Mouse (Mus musculus) forebrain, embryonic 11.5 days (tissue): ENCODE results near the gene Ddah2. TPM values are rescaled to one million over a fixed set of nuclear protein-coding genes. Genes with fewer than 3 reads are reported as not detected.

ENCODE experiments used
- ATAC-seq: fragments of 200-750 bp; cut with Nextera tagmentation; replicated peaks from 2 replicates; pipeline ENCODE4 v1.8.0; 2017; ENCODE audit warnings: moderate TSS enrichment; ENCODE audit not compliant: low FRiP score
- DNase-seq: peaks from one replicate; pipeline ENCODE4 v3.0.0-alpha.2; 2017; ENCODE audit warnings: low spot score
- H3K27ac ChIP-seq: fragments of 300-500 bp; sonication (generic); 2 replicates; pipeline ENCODE4 v1.5.1; 2014; ENCODE audit warnings: low read depth, low read length
- H3K27me3 ChIP-seq: fragments of 300-500 bp; sonication (generic); 2 replicates; pipeline ENCODE4 v1.6.1; 2014; ENCODE audit warnings: mild to moderate bottlenecking, low read length, mixed read lengths; ENCODE audit not compliant: control insufficient read depth, insufficient read depth
- H3K36me3 ChIP-seq: fragments of 300-500 bp; sonication (generic); 2 replicates; pipeline ENCODE4 v1.6.1; 2014; ENCODE audit warnings: mild to moderate bottlenecking, low read length, moderate library complexity, mixed read lengths; ENCODE audit not compliant: control insufficient read depth, insufficient read depth
- H3K4me1 ChIP-seq: fragments of 300-500 bp; sonication (generic); replicated peaks from 2 replicates; pipeline ENCODE4 v1.6.1; 2014; ENCODE audit warnings: low read length, mixed read lengths; ENCODE audit not compliant: control insufficient read depth, insufficient read depth
- H3K4me2 ChIP-seq: fragments of 300-500 bp; sonication (generic); 2 replicates; pipeline ENCODE4 v1.6.1; 2014; ENCODE audit warnings: low read depth, mild to moderate bottlenecking, low read length, moderate library complexity, mixed read lengths; ENCODE audit not compliant: severe bottlenecking
- H3K4me3 ChIP-seq: fragments of 300-500 bp; sonication (generic); 2 replicates; pipeline ENCODE4 v1.5.1; 2014; ENCODE audit warnings: low read depth, low read length
- H3K9ac ChIP-seq: fragments of 300-500 bp; sonication (generic); 2 replicates; pipeline ENCODE4 v1.6.1; 2014; ENCODE audit warnings: low read length
- H3K9me3 ChIP-seq: fragments of 300-500 bp; sonication (generic); 2 replicates; pipeline ENCODE4 v1.6.1; 2016; ENCODE audit warnings: low read length, mixed read lengths; ENCODE audit not compliant: control insufficient read depth
- WGBS: fragments of 180-500 bp; shearing (Covaris S2); extraction: QIAGEN DNeasy Blood & Tissue Kit; methylation state at CpG from one replicate; pipeline ENCODE4 v1.1.7; 2014; 5-methylcytosine and 5-hydroxymethylcytosine counted together
- polyA plus RNA-seq: library from polyadenylated mRNA; unstranded; fragments of >200 nt; fragmentation: Nextera tagmentation; extraction: Ambion mirVana; gene quantifications from 2 replicates; pipeline ENCODE4 v1.2.1, GENCODE M21; 2014

The Ddah2 gene
- polyA plus RNA-seq, 1 experiment from 2014 or later: 489 TPM

DNA sequence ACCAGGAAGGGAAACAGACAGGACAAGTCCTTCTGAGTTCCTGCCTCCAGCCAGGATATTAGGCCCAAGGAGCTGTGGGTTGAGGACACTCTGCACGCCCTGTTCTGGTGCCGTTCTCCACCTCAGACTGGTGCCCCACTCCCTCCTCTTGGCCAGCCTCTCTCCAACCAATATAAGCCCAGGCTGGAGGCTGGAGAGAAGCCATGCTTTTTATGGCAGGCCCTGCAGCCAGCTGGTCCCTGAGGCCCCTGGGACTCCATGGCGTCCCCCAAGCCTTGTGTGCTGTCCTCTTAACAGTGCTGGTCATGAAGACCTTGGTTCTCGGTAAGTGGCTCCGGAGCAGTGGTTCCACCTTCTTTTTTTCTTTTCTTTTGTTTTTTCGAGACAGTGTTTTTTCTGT is 49.3 kb downstream of the Ddah2 start, which contains the start of gene Ly6g5c:
TSS of gene Ly6g5c (plus strand) at position 183 of the 400 bp plus-strand sequence.
- Histone ChIP-seq H3K4me1 (no peaks in the 10 kb centered on the region), H3K9me3 (no peaks in the 10 kb centered on the region), H3K9ac (no peak within 1 kb of the TSS), H3K4me2 (no peak within 1 kb of the TSS), H3K27me3 (no peaks in the 10 kb centered on the region), H3K27ac (no peak within 1 kb of the TSS), H3K36me3 (no peaks in the 10 kb centered on the region; the same call in 1 of the 2 replicates), H3K4me3 (no peak within 1 kb of the TSS)
- 90% methylated on average over 6 of the region's 6 CpGs for WGBS
- DNase-seq (no peak), ATAC-seq (no peak)

Other genes starting within 250 kb of the Ddah2 start
- 26.3 and 28.3 TPM in 2 replicates for gene Stk19, start 222.1 kb upstream of the Ddah2 start, polyA plus RNA-seq
- gene Dxo, start 222.0 kb upstream of the Ddah2 start, polyA plus RNA-seq: 78.5 and 84.9 TPM in 2 replicates
- gene Skiv2l, start 208.8 kb upstream of the Ddah2 start, polyA plus RNA-seq: 53.1 and 55.1 TPM in 2 replicates
- 143 and 144 TPM in 2 replicates for gene Nelfe, start 208.6 kb upstream of the Ddah2 start, polyA plus RNA-seq
- gene Cfb, start 196.5 kb upstream of the Ddah2 start, polyA plus RNA-seq: 2.6 and 3.3 TPM in 2 replicates
- gene Zbtb12, start 179.6 kb upstream of the Ddah2 start, polyA plus RNA-seq: 2.1 and 2.8 TPM in 2 replicates
- not detected in 2 replicates for gene Gm20547, start 177.0 kb upstream of the Ddah2 start, polyA plus RNA-seq
- gene C2, start 160.8 kb upstream of the Ddah2 start, polyA plus RNA-seq: 1.1 and 1.7 TPM in 2 replicates
- 90.4 and 96.8 TPM in 2 replicates for gene Ehmt2, start 160.6 kb upstream of the Ddah2 start, polyA plus RNA-seq
- gene Slc44a4, start 144.6 kb upstream of the Ddah2 start, polyA plus RNA-seq: not detected in 2 replicates
- 12.8 and 13.4 TPM in 2 replicates for gene Neu1, start 127.8 kb upstream of the Ddah2 start, polyA plus RNA-seq
- 0.24 TPM in 1 of 2 replicates, not detected in the other for gene Hspa1b, start 99.8 kb upstream of the Ddah2 start, polyA plus RNA-seq
- gene Gm20481, start 89.1 kb upstream of the Ddah2 start, polyA plus RNA-seq: not detected in 2 replicates
- 1.6 TPM in 2 replicates for gene Hspa1a, start 86.9 kb upstream of the Ddah2 start, polyA plus RNA-seq
- gene Hspa1l, start 86.3 kb upstream of the Ddah2 start, polyA plus RNA-seq: 1.7 and 1.8 TPM in 2 replicates
- gene Lsm2, start 77.2 kb upstream of the Ddah2 start, polyA plus RNA-seq: 288 and 292 TPM in 2 replicates
- 169 and 174 TPM in 2 replicates for gene Vars, start 58.0 kb upstream of the Ddah2 start, polyA plus RNA-seq
- gene Vwa7, start 42.5 kb upstream of the Ddah2 start, polyA plus RNA-seq: 0.15 and 0.27 TPM in 2 replicates
- 4.0 and 4.1 TPM in 2 replicates for gene Sapcd1, start 31.0 kb upstream of the Ddah2 start, polyA plus RNA-seq
- 5.8 and 7.9 TPM in 2 replicates for gene Msh5, start 12.3 kb upstream of the Ddah2 start, polyA plus RNA-seq
- gene Clic1, start 9.1 kb upstream of the Ddah2 start, polyA plus RNA-seq: 67.7 and 74.5 TPM in 2 replicates
- 0.20 TPM in 1 of 2 replicates, not detected in the other for gene Ly6g6c, start 6.4 kb downstream of the Ddah2 start, polyA plus RNA-seq
- 1.3 and 1.6 TPM in 2 replicates for gene Mpig6b, start 7.1 kb downstream of the Ddah2 start, polyA plus RNA-seq
- 0.39 and 0.57 TPM in 2 replicates for gene Ly6g6e, start 17.9 kb downstream of the Ddah2 start, polyA plus RNA-seq
- 1.7 and 1.8 TPM in 2 replicates for gene Ly6g6d, start 19.0 kb downstream of the Ddah2 start, polyA plus RNA-seq
- 0.72 and 0.88 TPM in 2 replicates for gene Ly6g6f, start 26.6 kb downstream of the Ddah2 start, polyA plus RNA-seq
- gene Abhd16a, start 30.2 kb downstream of the Ddah2 start, polyA plus RNA-seq: 52.6 and 53.8 TPM in 2 replicates
- gene Ly6g5c, start 49.2 kb downstream of the Ddah2 start, polyA plus RNA-seq: not detected in 2 replicates
- 1.4 and 1.9 TPM in 2 replicates for gene Ly6g5b, start 56.4 kb downstream of the Ddah2 start, polyA plus RNA-seq
- 29.5 and 33.7 TPM in 2 replicates for gene Gpank1, start 62.4 kb downstream of the Ddah2 start, polyA plus RNA-seq
- 296 and 297 TPM in 2 replicates for gene Csnk2b, start 63.0 kb downstream of the Ddah2 start, polyA plus RNA-seq
- 8.6 and 8.7 TPM in 2 replicates for gene D17H6S53E, start 67.3 kb downstream of the Ddah2 start, polyA plus RNA-seq
- gene Apom, start 73.0 kb downstream of the Ddah2 start, polyA plus RNA-seq: 0.64 and 0.88 TPM in 2 replicates
- gene Bag6, start 76.1 kb downstream of the Ddah2 start, polyA plus RNA-seq: 96.6 and 100 TPM in 2 replicates
- 277 and 281 TPM in 2 replicates for gene Prrc2a, start 105.9 kb downstream of the Ddah2 start, polyA plus RNA-seq
- gene Aif1, start 117.0 kb downstream of the Ddah2 start, polyA plus RNA-seq: 2.9 and 3.5 TPM in 2 replicates
- 3.8 and 4.7 TPM in 2 replicates for gene Lst1, start 129.4 kb downstream of the Ddah2 start, polyA plus RNA-seq
- 0.17 and 0.41 TPM in 2 replicates for gene Ltb, start 135.4 kb downstream of the Ddah2 start, polyA plus RNA-seq
- gene Tnf, start 143.0 kb downstream of the Ddah2 start, polyA plus RNA-seq: not detected in 2 replicates
- gene Lta, start 146.3 kb downstream of the Ddah2 start, polyA plus RNA-seq: not detected in 2 replicates
- 0.85 TPM in 1 of 2 replicates, not detected in the other for gene Gm16181, start 161.8 kb downstream of the Ddah2 start, polyA plus RNA-seq
- 12.1 and 14.2 TPM in 2 replicates for gene Atp6v1g2, start 174.6 kb downstream of the Ddah2 start, polyA plus RNA-seq
- 4.3 and 5.5 TPM in 2 replicates for gene Nfkbil1, start 176.8 kb downstream of the Ddah2 start, polyA plus RNA-seq
- gene Ddx39b, start 182.7 kb downstream of the Ddah2 start, polyA plus RNA-seq: 717 and 756 TPM in 2 replicates
- gene H2-D1, start 203.7 kb downstream of the Ddah2 start, polyA plus RNA-seq: 45.8 and 51.2 TPM in 2 replicates